Mouse (Mus musculus): ENCODE results near the gene Eml1. TPM values are rescaled to one million over a fixed set of nuclear protein-coding genes. Genes with fewer than 3 reads are reported as not detected.

Gene Eml1
- polyA plus RNA-seq, 1 experiment, result 45.2 TPM

DNA sequence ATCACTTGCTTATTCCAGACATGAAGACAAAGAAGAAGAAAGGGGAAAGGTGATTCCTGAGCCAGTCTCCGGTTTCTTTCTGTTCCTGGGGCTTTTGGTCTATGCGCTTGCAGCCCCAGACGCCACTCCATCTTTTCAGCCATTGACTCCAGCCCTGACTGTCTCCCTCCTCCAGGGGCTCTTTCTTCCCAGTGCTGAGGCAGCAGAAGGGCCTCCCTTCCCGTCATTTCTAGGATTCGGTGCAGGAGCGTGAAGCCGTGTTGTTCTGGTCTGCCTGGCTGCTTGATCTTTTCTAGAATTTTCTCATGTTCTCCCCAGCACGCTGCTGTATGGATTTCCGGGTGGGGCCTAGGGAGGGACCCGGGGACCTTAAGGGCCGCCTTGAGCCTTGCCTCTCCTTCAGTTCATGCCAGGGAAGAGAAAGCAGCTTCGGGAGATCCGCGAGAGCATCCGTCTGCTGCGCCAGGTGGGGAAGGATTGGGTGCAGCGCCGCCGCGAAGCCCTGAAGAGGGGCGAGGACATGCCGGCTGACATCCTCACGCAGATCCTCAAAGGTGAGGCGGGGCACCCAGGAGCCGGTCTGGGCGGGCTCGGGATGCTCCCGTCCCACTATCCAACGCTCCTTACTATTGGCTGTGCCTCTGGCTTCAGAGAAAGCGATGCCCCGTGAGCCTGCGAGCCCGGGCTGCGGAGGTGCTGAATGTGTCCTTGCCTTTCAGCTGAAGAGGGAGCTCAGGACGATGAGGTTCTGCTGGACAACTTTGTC lies 18.2 kb upstream of the Eml1 start:
- H3ac ChIP-seq (ENCODE audit: control insufficient read depth, insufficient read length, low read depth), result no peak overlapping the region
- no peaks in the 10 kb centered on the region for H3K79me3 ChIP-seq (ENCODE audit: low read depth)
- H3K4me3 ChIP-seq (ENCODE audit: insufficient read depth, poor library complexity, severe bottlenecking), result no peak overlapping the region
- H3K79me2 ChIP-seq (ENCODE audit: control insufficient read depth, insufficient read depth), result no peaks in the 10 kb centered on the region
- H3K36me3 ChIP-seq (ENCODE audit: control insufficient read depth, insufficient read depth), result no peaks in the 10 kb centered on the region
- peaks cover 11% of the 10 kb centered on the region for H3K27me3 ChIP-seq (ENCODE audit: control insufficient read depth, insufficient read depth, insufficient read length)
- TF ChIP-seq USF1 (IDR thresholded peaks at IDR 0.05; ENCODE audit: low read depth), result no peak
- TF ChIP-seq MYOG (IDR thresholded peaks at IDR 0.05; ENCODE audit: control insufficient read depth, extremely low read depth, insufficient read length), result no peak
- TF ChIP-seq CEBPB (IDR thresholded peaks at IDR 0.05; ENCODE audit: low read depth), result no peak

DNA sequence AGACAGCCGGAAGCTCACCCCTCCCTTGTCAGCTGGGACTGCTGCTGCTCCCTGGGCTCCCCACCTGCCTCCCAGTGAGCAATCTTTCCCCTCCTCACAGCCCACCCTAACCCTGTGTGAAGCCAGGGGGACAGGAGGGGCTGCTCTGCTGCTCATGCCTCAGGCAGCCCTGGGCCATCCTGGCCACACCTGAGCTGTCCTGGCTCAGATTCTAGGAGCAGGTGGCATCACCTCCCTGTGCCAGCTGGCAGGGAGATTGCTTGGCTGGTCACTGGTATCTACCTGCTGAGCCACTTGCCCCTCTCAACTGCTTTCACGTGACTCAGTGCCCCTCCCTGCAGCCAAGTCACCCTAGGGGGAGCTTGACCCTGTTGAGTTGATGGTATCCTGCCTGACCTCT lies 16.5 kb upstream of the Eml1 start:
- Histone ChIP-seq H3ac (ENCODE audit: control insufficient read depth, insufficient read length, low read depth) (no peak overlapping the region), H3K36me3 (ENCODE audit: control insufficient read depth, insufficient read depth) (no peaks in the 10 kb centered on the region), H3K27me3 (ENCODE audit: control insufficient read depth, insufficient read depth, insufficient read length) (peaks cover 8% of the 10 kb centered on the region), H3K79me3 (ENCODE audit: low read depth) (no peaks in the 10 kb centered on the region), H3K4me3 (ENCODE audit: insufficient read depth, poor library complexity, severe bottlenecking) (no peak overlapping the region), H3K79me2 (ENCODE audit: control insufficient read depth, insufficient read depth) (no peaks in the 10 kb centered on the region)
- no peak for TF ChIP-seq CTCF (IDR thresholded peaks at IDR 0.05; ENCODE audit: control insufficient read depth, insufficient read depth, insufficient read length)
- TF ChIP-seq USF1 (IDR thresholded peaks at IDR 0.05; ENCODE audit: low read depth), result no peak
- TF ChIP-seq MYOG (IDR thresholded peaks at IDR 0.05; ENCODE audit: control insufficient read depth, extremely low read depth, insufficient read length), result no peak
- no peak for TF ChIP-seq FOSL1 (IDR thresholded peaks at IDR 0.05; ENCODE audit: insufficient read depth, low read length, poor library complexity, severe bottlenecking)
- no peak for TF ChIP-seq MAX (IDR thresholded peaks at IDR 0.05)

DNA sequence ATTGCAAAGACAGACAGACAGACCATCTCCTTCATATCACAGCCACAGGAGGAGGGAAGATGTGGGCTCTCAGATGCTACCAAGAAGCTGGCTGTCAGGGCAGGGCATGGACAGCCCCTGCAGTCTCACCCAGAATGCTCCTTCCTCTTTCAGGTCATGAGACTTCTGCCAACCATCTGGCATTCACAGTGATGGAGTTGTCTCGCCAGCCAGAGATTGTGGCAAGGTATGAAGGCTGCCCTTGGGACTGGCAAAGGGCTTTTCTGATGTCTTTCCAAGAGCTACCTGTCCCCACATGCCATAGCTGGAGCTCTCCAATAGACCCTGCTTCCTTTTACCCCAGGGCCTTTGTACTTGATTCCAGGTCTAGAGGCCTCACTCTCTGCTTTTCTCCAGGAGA lies 15.5 kb upstream of the Eml1 start:
- TF ChIP-seq USF1 (IDR thresholded peaks at IDR 0.05; ENCODE audit: low read depth) (no peak), MYOG (IDR thresholded peaks at IDR 0.05; ENCODE audit: control insufficient read depth, extremely low read depth, insufficient read length) (no peak), CEBPB (IDR thresholded peaks at IDR 0.05; ENCODE audit: low read depth) (no peak), MYOD1 (IDR thresholded peaks at IDR 0.05; ENCODE audit: control insufficient read depth, insufficient read length, low read depth) (no peak), FOSL1 (IDR thresholded peaks at IDR 0.05; ENCODE audit: insufficient read depth, low read length, poor library complexity, severe bottlenecking) (no peak), CTCF (IDR thresholded peaks at IDR 0.05; ENCODE audit: control insufficient read depth, insufficient read depth, insufficient read length) (no peak), MAX (IDR thresholded peaks at IDR 0.05) (no peak)
- no peak overlapping the region for H3ac ChIP-seq (ENCODE audit: control insufficient read depth, insufficient read length, low read depth)
- H3K79me3 ChIP-seq (ENCODE audit: low read depth), result no peaks in the 10 kb centered on the region
- no peak overlapping the region for H3K4me3 ChIP-seq (ENCODE audit: insufficient read depth, poor library complexity, severe bottlenecking)
- no peaks in the 10 kb centered on the region for H3K36me3 ChIP-seq (ENCODE audit: control insufficient read depth, insufficient read depth)
- H3K27me3 ChIP-seq (ENCODE audit: control insufficient read depth, insufficient read depth, insufficient read length), result peaks cover 8% of the 10 kb centered on the region
- H3K79me2 ChIP-seq (ENCODE audit: control insufficient read depth, insufficient read depth), result no peaks in the 10 kb centered on the region

DNA sequence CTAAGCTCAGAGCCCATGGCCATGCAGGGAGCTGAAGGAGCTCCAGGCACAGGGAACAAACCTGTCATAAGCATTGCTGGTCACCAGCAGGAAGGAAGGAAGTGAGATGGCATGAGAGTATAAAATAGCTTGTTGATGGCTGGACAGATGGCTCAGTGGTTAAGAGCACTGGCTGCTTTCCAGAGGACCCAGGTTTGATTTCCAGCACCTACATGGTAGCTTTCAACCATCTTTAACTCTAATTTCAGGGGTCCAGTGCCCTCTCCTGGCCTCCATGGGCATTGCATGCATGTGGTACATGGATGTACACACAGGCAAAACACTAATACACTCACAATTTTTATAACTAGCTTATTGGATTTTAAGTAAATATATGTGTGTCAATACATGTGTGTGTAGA lies 14.8 kb upstream of the Eml1 start:
- TF ChIP-seq CEBPB (IDR thresholded peaks at IDR 0.05; ENCODE audit: low read depth) (no peak), MAX (IDR thresholded peaks at IDR 0.05) (no peak), MYOG (IDR thresholded peaks at IDR 0.05; ENCODE audit: control insufficient read depth, extremely low read depth, insufficient read length) (no peak), MYOD1 (IDR thresholded peaks at IDR 0.05; ENCODE audit: control insufficient read depth, insufficient read length, low read depth) (no peak), USF1 (IDR thresholded peaks at IDR 0.05; ENCODE audit: low read depth) (no peak), FOSL1 (IDR thresholded peaks at IDR 0.05; ENCODE audit: insufficient read depth, low read length, poor library complexity, severe bottlenecking) (no peak), CTCF (IDR thresholded peaks at IDR 0.05; ENCODE audit: control insufficient read depth, insufficient read depth, insufficient read length) (no peak)
- Histone ChIP-seq H3K4me3 (ENCODE audit: insufficient read depth, poor library complexity, severe bottlenecking) (no peak overlapping the region), H3ac (ENCODE audit: control insufficient read depth, insufficient read length, low read depth) (no peak overlapping the region), H3K79me3 (ENCODE audit: low read depth) (no peaks in the 10 kb centered on the region), H3K36me3 (ENCODE audit: control insufficient read depth, insufficient read depth) (no peaks in the 10 kb centered on the region), H3K79me2 (ENCODE audit: control insufficient read depth, insufficient read depth) (no peaks in the 10 kb centered on the region), H3K27me3 (ENCODE audit: control insufficient read depth, insufficient read depth, insufficient read length) (peaks cover 8% of the 10 kb centered on the region)

DNA sequence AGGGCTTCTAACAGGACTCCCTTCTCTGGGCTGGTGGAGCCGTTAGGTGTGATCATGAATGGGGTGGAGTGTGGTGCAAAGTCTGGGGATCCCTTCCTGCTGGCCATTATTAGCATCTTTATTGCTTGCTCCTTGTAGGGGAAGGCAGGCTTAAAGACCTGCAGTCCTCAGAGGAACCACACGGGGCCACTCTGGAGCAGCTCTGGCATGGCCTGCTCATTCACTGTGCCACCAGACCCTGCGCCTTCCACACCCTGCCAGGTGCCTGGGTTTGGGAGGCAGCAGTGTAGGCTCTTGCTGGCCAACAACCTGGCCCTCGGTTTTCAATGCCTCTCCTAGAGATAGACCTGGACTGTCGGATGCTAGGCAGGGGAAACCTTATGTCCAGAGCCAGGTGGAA lies 7.0 kb upstream of the Eml1 start:
- H3K4me3 ChIP-seq (ENCODE audit: insufficient read depth, poor library complexity, severe bottlenecking), result no peak overlapping the region
- H3K79me2 ChIP-seq (ENCODE audit: control insufficient read depth, insufficient read depth), result no peaks in the 10 kb centered on the region
- H3K79me3 ChIP-seq (ENCODE audit: low read depth), result no peaks in the 10 kb centered on the region
- no peaks in the 10 kb centered on the region for H3K36me3 ChIP-seq (ENCODE audit: control insufficient read depth, insufficient read depth)
- H3K27me3 ChIP-seq (ENCODE audit: control insufficient read depth, insufficient read depth, insufficient read length), result no peaks in the 10 kb centered on the region
- TF ChIP-seq MYOG (IDR thresholded peaks at IDR 0.05; ENCODE audit: control insufficient read depth, extremely low read depth, insufficient read length) (no peak), CTCF (IDR thresholded peaks at IDR 0.05; ENCODE audit: control insufficient read depth, insufficient read depth, insufficient read length) (peak; percentile 78), FOSL1 (IDR thresholded peaks at IDR 0.05; ENCODE audit: insufficient read depth, low read length, poor library complexity, severe bottlenecking) (no peak)
- no peak overlapping the region for H3ac ChIP-seq (ENCODE audit: control insufficient read depth, insufficient read length, low read depth)

DNA sequence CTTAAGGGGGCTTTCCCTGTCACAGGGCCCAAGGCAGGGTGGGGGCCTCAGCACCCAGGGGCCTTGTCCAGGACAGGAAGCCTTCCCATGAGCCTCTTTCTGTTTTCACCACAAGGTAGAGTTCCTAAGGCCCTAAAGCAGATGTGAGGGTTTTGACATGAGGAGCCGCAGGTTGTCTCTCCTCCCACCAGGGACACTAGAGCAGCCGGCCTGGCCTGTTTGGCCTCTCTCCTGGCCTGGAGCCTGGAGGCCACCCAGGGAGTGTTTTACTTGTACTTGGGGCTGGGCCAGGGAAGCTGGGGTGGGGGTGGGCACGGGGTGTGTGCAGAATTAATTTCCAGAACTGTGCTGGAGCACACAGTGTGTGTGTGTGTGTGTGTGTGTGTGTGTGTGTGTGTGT lies 5.4 kb upstream of the Eml1 start:
- H3K27me3 ChIP-seq (ENCODE audit: control insufficient read depth, insufficient read depth, insufficient read length), result no peaks in the 10 kb centered on the region
- H3ac ChIP-seq (ENCODE audit: control insufficient read depth, insufficient read length, low read depth), result no peak overlapping the region
- no peaks in the 10 kb centered on the region for H3K79me2 ChIP-seq (ENCODE audit: control insufficient read depth, insufficient read depth)
- H3K36me3 ChIP-seq (ENCODE audit: control insufficient read depth, insufficient read depth), result no peaks in the 10 kb centered on the region
- H3K79me3 ChIP-seq (ENCODE audit: low read depth), result no peaks in the 10 kb centered on the region
- TF ChIP-seq CEBPB (IDR thresholded peaks at IDR 0.05; ENCODE audit: low read depth), result no peak
- TF ChIP-seq CTCF (IDR thresholded peaks at IDR 0.05; ENCODE audit: control insufficient read depth, insufficient read depth, insufficient read length), result no peak
- no peak for TF ChIP-seq MAX (IDR thresholded peaks at IDR 0.05)
- TF ChIP-seq MYOD1 (IDR thresholded peaks at IDR 0.05; ENCODE audit: control insufficient read depth, insufficient read length, low read depth), result no peak
- TF ChIP-seq FOSL1 (IDR thresholded peaks at IDR 0.05; ENCODE audit: insufficient read depth, low read length, poor library complexity, severe bottlenecking), result no peak
- no peak for TF ChIP-seq USF1 (IDR thresholded peaks at IDR 0.05; ENCODE audit: low read depth)
- no peak for TF ChIP-seq MYOG (IDR thresholded peaks at IDR 0.05; ENCODE audit: control insufficient read depth, extremely low read depth, insufficient read length)
- H3K4me3 ChIP-seq (ENCODE audit: insufficient read depth, poor library complexity, severe bottlenecking), result no peak overlapping the region
